Mouse (Mus musculus): ENCODE measurements at regions not wholly inside any gene's neighbourhood (a gene's known extent, or its start where the extent isn't known, plus 50 kb on each side); places are given as distances from the start of the nearest gene placed in this dataset.
A peak's percentile ranks its signal among the peaks of the same experiment; 100 is the strongest.

GRCm38 (mm10) chr6:148513134-148513533 is 68.9 kb upstream of the Tmtc1 start:
- H3K4me1 ChIP-seq (replicated peaks): peaks cover 61% of the 10 kb centered on the region
- ATAC-seq (ENCODE audit: insufficient read depth): peak; percentile 56
- peak overlapping the region; percentile 81 for H3K27ac ChIP-seq (replicated peaks)
- no peaks in the 10 kb centered on the region for H3K36me3 ChIP-seq (replicated peaks)
- no peaks in the 10 kb centered on the region for H3K27me3 ChIP-seq
- H3K9ac ChIP-seq: no peak overlapping the region
- peak overlapping the region; percentile 31 for H3K4me2 ChIP-seq
- no peak overlapping the region for H3K4me3 ChIP-seq (replicated peaks)
- WGBS (ENCODE audit: insufficient replicate concordance): 35% methylated on average over 2 of the region's 2 CpGs
- no peaks in the 10 kb centered on the region for H3K9me3 ChIP-seq (replicated peaks)

- H3K4me2 ChIP-seq: no peak overlapping the region
- H3K9ac ChIP-seq: no peak overlapping the region
- H3K4me3 ChIP-seq (replicated peaks): no peak overlapping the region
- H3K9me3 ChIP-seq (replicated peaks): no peaks in the 10 kb centered on the region
- no peaks in the 10 kb centered on the region for H3K27me3 ChIP-seq
- 54% methylated on average over 2 of the region's 2 CpGs for WGBS (ENCODE audit: insufficient replicate concordance)
- no peak for ATAC-seq (ENCODE audit: insufficient read depth)
- H3K36me3 ChIP-seq (replicated peaks): no peaks in the 10 kb centered on the region
- H3K4me1 ChIP-seq (replicated peaks): peaks cover 10% of the 10 kb centered on the region
- H3K27ac ChIP-seq (replicated peaks): no peak overlapping the region
Measured at GRCm38 (mm10) chr6:148505325-148505724, 61.1 kb upstream of the Tmtc1 start.

GRCm38 (mm10) chr6:148500251-148501179 is 56.3 kb upstream of the Tmtc1 start:
- ATAC-seq (ENCODE audit: insufficient read depth): peak; percentile 77
- WGBS (ENCODE audit: insufficient replicate concordance): 45% methylated on average over 9 of the region's 9 CpGs
- Histone ChIP-seq H3K9ac (peak overlapping the region; percentile 40; the same call in 1 of the 2 replicates), H3K36me3 (replicated peaks) (no peaks in the 10 kb centered on the region), H3K27me3 (no peaks in the 10 kb centered on the region), H3K4me2 (peak overlapping the region; percentile 18; the same call in 1 of the 2 replicates), H3K4me3 (replicated peaks) (no peak overlapping the region), H3K4me1 (replicated peaks) (peaks cover 12% of the 10 kb centered on the region), H3K9me3 (replicated peaks) (no peaks in the 10 kb centered on the region), H3K27ac (replicated peaks) (peak overlapping the region; percentile 48)

Measured in liver, embryonic 15.5 days (tissue).